Mouse (Mus musculus) stomach, postnatal 0 days (tissue): Measurements from ENCODE around the gene Tpo. TPM values are rescaled to one million over a fixed set of nuclear protein-coding genes. Genes with fewer than 3 reads are reported as not detected.

Source experiments
- ATAC-seq: fragments of 200-750 bp; cut with Nextera tagmentation; 2 replicates; pipeline ENCODE4 v1.8.0; 2017; ENCODE audit not compliant: low FRiP score, low TSS enrichment
- DNase-seq: peaks from one replicate; pipeline ENCODE4 v3.0.0-alpha.2; 2016; ENCODE audit warnings: low spot score
- H3K27ac ChIP-seq: fragments of 300-500 bp; sonication (generic); replicated peaks from 2 replicates; pipeline ENCODE4 v1.5.1; 2014; ENCODE audit warnings: mild to moderate bottlenecking, control low read depth
- H3K27me3 ChIP-seq: fragments of 300-500 bp; sonication (generic); 2 replicates; pipeline ENCODE4 v1.6.1; 2014; ENCODE audit warnings: low read length; ENCODE audit not compliant: control insufficient read depth, insufficient read depth
- H3K36me3 ChIP-seq: fragments of 300-500 bp; sonication (generic); 2 replicates; pipeline ENCODE4 v1.6.1; 2014; ENCODE audit warnings: low read length, mixed read lengths; ENCODE audit not compliant: control insufficient read depth, insufficient read depth
- H3K4me1 ChIP-seq: fragments of 300-500 bp; sonication (generic); replicated peaks from 2 replicates; pipeline ENCODE4 v1.6.1; 2014; ENCODE audit warnings: antibody characterized with exemption; ENCODE audit not compliant: control insufficient read depth, insufficient read depth
- H3K4me2 ChIP-seq: fragments of 300-500 bp; sonication (generic); replicated peaks from 2 replicates; pipeline ENCODE4 v1.6.1; 2014; ENCODE audit warnings: low read depth, mild to moderate bottlenecking, control low read depth, moderate library complexity
- H3K4me3 ChIP-seq: fragments of 300-500 bp; sonication (generic); 2 replicates; pipeline ENCODE4 v1.5.1; 2014; ENCODE audit warnings: low read depth, low read length, control low read depth
- H3K9ac ChIP-seq: fragments of 300-500 bp; sonication (generic); 2 replicates; pipeline ENCODE4 v1.6.1; 2014; ENCODE audit warnings: mild to moderate bottlenecking, low read length, control low read depth, mixed read lengths
- H3K9me3 ChIP-seq: fragments of 300-500 bp; sonication (generic); 2 replicates; pipeline ENCODE4 v1.6.1; 2016; ENCODE audit warnings: low read length; ENCODE audit not compliant: control insufficient read depth
- CTCF ChIP-seq: IDR thresholded peaks from 2 replicates; pipeline ENCODE4 v1.5.1; 2016; ENCODE audit warnings: antibody characterized with exemption, low read depth, mild to moderate bottlenecking, moderate library complexity
- EP300 ChIP-seq: optimal IDR thresholded peaks from 2 replicates; pipeline ENCODE3; 2016; ENCODE audit warnings: antibody characterized with exemption
- WGBS: fragments of 180-500 bp; shearing (Covaris S2); extraction: QIAGEN DNeasy Blood & Tissue Kit; methylation state at CpG from one replicate; pipeline ENCODE4 v1.1.7; 2014; 5-methylcytosine and 5-hydroxymethylcytosine counted together
- polyA plus RNA-seq: library from polyadenylated mRNA; unstranded; fragments of >200 nt; fragmentation: Nextera tagmentation; extraction: Ambion mirVana; gene quantifications from 2 replicates; pipeline ENCODE4 v1.2.1, GENCODE M21; 2015

The Tpo gene
- not detected in 2 replicates for polyA plus RNA-seq

DNA sequence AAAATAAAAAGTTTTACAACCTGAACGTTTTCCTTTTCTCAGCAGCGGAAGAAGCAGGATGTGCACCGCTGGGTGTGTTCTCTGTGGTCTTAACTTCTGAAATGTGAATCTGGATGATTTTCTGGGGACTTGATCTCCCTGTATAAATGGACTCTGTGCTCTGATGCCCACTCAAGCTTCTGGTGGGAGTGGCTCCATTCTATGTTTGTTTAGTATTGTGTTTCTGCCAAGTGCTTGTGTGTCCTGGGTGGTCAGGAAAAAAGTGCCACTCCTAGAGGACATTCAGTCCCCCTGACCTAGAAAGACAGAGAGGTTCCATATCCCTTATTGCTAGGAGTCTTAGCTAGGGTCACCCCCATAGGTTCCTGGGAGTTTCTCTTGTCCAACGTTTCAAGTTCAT is at the start of gene Tpo:
Gene Tpo (minus strand): TSS at position 101 of the 400 bp plus-strand sequence.
- TF ChIP-seq CTCF (no peak), EP300 (no peak)
- no peak within 1 kb of the TSS for H3K9ac ChIP-seq
- H3K4me3 ChIP-seq = no peak within 1 kb of the TSS
- H3K36me3 ChIP-seq = no peaks in the 10 kb centered on the region
- DNase-seq = no peak
- no peaks in the 10 kb centered on the region for H3K27me3 ChIP-seq
- WGBS = 78% methylated on average over 4 of the region's 4 CpGs
- H3K9me3 ChIP-seq = no peaks in the 10 kb centered on the region
- H3K4me1 ChIP-seq = no peaks in the 10 kb centered on the region
- no peak within 1 kb of the TSS for H3K27ac ChIP-seq
- no peak within 1 kb of the TSS for H3K4me2 ChIP-seq
- no peak for ATAC-seq

DNA sequence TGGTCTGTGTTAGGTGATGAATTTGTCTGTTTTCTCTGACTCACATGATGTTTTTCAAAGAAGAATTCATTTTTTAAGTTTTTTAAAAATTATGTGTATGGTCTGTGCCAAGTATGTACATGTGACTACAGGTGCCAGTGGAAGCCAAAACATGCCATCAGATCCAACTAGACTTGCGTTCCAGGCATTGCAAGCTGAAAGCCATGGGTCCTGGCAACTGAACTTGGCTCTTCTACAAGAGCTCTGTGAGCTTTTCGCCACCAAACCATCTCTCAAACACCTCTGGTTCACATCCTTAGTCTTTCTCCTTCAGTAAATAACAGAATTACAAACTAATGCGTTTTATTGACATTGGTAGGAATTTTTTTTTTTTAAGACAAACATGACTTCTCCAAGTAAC is 49.3 kb upstream of the Tpo start:
- no peaks in the 10 kb centered on the region for H3K4me1 ChIP-seq
- H3K27ac ChIP-seq = no peak overlapping the region
- DNase-seq = no peak
- no peak overlapping the region for H3K9ac ChIP-seq
- ATAC-seq = no peak
- H3K27me3 ChIP-seq = no peaks in the 10 kb centered on the region
- no peaks in the 10 kb centered on the region for H3K9me3 ChIP-seq
- no peak overlapping the region for H3K4me3 ChIP-seq
- WGBS = 63% methylated on average over 3 of the region's 3 CpGs
- no peak overlapping the region for H3K4me2 ChIP-seq
- H3K36me3 ChIP-seq = no peaks in the 10 kb centered on the region
- TF ChIP-seq EP300 (no peak), CTCF (no peak)

GRCm38 (mm10) chr12:30179623-30180022 is 47.2 kb upstream of the Tpo start:
- no peak for ATAC-seq
- WGBS = 82% methylated on average over 1 of the region's 1 CpGs

GRCm38 (mm10) chr12:30177966-30178365 is 45.5 kb upstream of the Tpo start:
- Histone ChIP-seq H3K9me3 (no peaks in the 10 kb centered on the region), H3K36me3 (no peaks in the 10 kb centered on the region), H3K4me3 (no peak overlapping the region), H3K4me2 (no peak overlapping the region), H3K4me1 (no peaks in the 10 kb centered on the region), H3K27ac (no peak overlapping the region), H3K27me3 (no peaks in the 10 kb centered on the region), H3K9ac (no peak overlapping the region)
- DNase-seq (no peak), ATAC-seq (no peak)
- 65% methylated on average over 6 of the region's 6 CpGs for WGBS
- TF ChIP-seq EP300 = no peak
- no peak for TF ChIP-seq CTCF

More at GRCm38 (mm10) chr12:30179623-30180022, 47.2 kb upstream of the Tpo start:
- DNase-seq = no peak
- Histone ChIP-seq H3K4me3 (no peak overlapping the region), H3K27me3 (no peaks in the 10 kb centered on the region), H3K27ac (no peak overlapping the region), H3K9ac (no peak overlapping the region), H3K4me2 (no peak overlapping the region), H3K4me1 (no peaks in the 10 kb centered on the region), H3K9me3 (no peaks in the 10 kb centered on the region), H3K36me3 (no peaks in the 10 kb centered on the region)
- no peak for TF ChIP-seq EP300
- no peak for TF ChIP-seq CTCF

DNA sequence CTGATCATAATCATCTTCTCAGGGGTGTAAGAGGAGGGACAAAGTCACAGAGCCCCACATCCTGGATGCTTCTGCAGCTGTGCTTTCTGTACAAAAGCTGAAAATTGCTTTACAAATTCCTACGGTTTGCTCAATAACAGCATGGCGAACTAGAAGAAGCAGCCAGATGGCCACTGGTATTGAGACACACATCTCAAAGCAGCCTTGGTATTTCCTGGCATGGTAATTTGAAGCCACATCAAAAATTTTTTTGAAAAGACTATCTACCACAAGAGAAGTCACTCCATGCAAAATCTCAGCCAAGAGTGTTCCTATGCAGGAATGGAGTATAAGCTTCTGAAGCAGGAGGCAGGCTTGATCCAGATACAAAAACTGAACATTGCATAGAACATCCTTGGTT is 45.1 kb upstream of the Tpo start:
- Histone ChIP-seq H3K36me3 (no peaks in the 10 kb centered on the region), H3K4me1 (no peaks in the 10 kb centered on the region), H3K4me3 (no peak overlapping the region), H3K4me2 (no peak overlapping the region), H3K27me3 (no peaks in the 10 kb centered on the region), H3K9me3 (no peaks in the 10 kb centered on the region), H3K9ac (no peak overlapping the region), H3K27ac (no peak overlapping the region)
- no peak for DNase-seq
- WGBS = 77% methylated on average over 2 of the region's 2 CpGs
- no peak for ATAC-seq
- no peak for TF ChIP-seq CTCF
- no peak for TF ChIP-seq EP300

- TF ChIP-seq EP300 (no peak), CTCF (no peak)
- WGBS = 29% methylated on average over 3 of the region's 3 CpGs
Observed at GRCm38 (mm10) chr12:30168491-30168890, 36.1 kb upstream of the Tpo start.

More at GRCm38 (mm10) chr12:30168491-30168890, 36.1 kb upstream of the Tpo start:
- no peak for ATAC-seq
- H3K27me3 ChIP-seq = no peaks in the 10 kb centered on the region
- H3K9ac ChIP-seq = no peak overlapping the region
- H3K27ac ChIP-seq = no peak overlapping the region
- no peak for DNase-seq
- no peaks in the 10 kb centered on the region for H3K9me3 ChIP-seq
- no peaks in the 10 kb centered on the region for H3K4me1 ChIP-seq
- no peaks in the 10 kb centered on the region for H3K36me3 ChIP-seq
- H3K4me2 ChIP-seq = no peak overlapping the region
- H3K4me3 ChIP-seq = no peak overlapping the region
